ENCODE assay signal across 16 mouse cellular contexts in genomic region chr6:92827360-92827759, GRCm38 (mm10). TPM values are rescaled to one million over a fixed set of nuclear protein-coding genes. Genes with fewer than 3 reads are reported as not detected.
DNase-seq lines count a peak whose midpoint lies in the region; ATAC-seq and TF ChIP-seq lines count a peak whose summit lies in the region.
"Had no signal": no experiment of that assay in that cellular context is flagged by ENCODE, and none has a peak within 500 bp of the region (broad histone marks: within the 10 kb centered on the region; RNA-seq: fewer than 3 reads in every experiment).

No protein-coding gene starts in this region.

- no peak for TF ChIP-seq POLR2A in heart, adult 2 months (IDR thresholded peaks at IDR 0.05; ENCODE audit: insufficient read depth, low read depth, low read length)
- TF ChIP-seq POLR2A in lung, adult 2 months (IDR thresholded peaks at IDR 0.05; ENCODE audit: borderline replicate concordance, extremely low read depth, low read depth, low read length), result no peak

- no peaks in the 10 kb centered on the region for H3K27me3 ChIP-seq in heart, adult 2 months (ENCODE audit: control insufficient read depth, insufficient read depth, low read length)
- H3K27me3 ChIP-seq in lung, embryonic 14.5 days (ENCODE audit: insufficient read depth, low read length), result no peaks in the 10 kb centered on the region
- H3K27me3 ChIP-seq in heart, embryonic 15.5 days, result no peaks in the 10 kb centered on the region
- H3K27me3 ChIP-seq: limb, embryonic 15.5 days had no signal

- H3K4me2 ChIP-seq in lung, embryonic 14.5 days, result no peak overlapping the region
- H3K4me2 ChIP-seq in heart, embryonic 15.5 days, result peak overlapping the region; percentile 6; the same call in 1 of the 2 replicates
- H3K4me2 ChIP-seq: hindbrain, embryonic 12.5 days; limb, embryonic 15.5 days had no signal

- no peak for TF ChIP-seq EP300 in heart, adult 2 months (IDR thresholded peaks at IDR 0.05; ENCODE audit: insufficient read depth, low read depth, low read length)

- no peak overlapping the region for H3K9ac ChIP-seq in heart, adult 2 months (ENCODE audit: low read depth, low read length)
- H3K9ac ChIP-seq in lung, embryonic 14.5 days, result no peak overlapping the region
- no peak overlapping the region for H3K9ac ChIP-seq in heart, embryonic 15.5 days
- H3K9ac ChIP-seq: hindbrain, embryonic 12.5 days; limb, embryonic 15.5 days had no signal

- H3K4me1 ChIP-seq in heart, adult 2 months (ENCODE audit: control insufficient read depth, insufficient read depth, low read length), result no peaks in the 10 kb centered on the region
- H3K4me1 ChIP-seq in lung, embryonic 14.5 days (ENCODE audit: insufficient read depth), result peaks cover 7% of the 10 kb centered on the region; the same call in 1 of the 2 replicates
- no peaks in the 10 kb centered on the region; the same call in 1 of the 2 replicates for H3K4me1 ChIP-seq in lung, adult 2 months (ENCODE audit: control insufficient read depth, insufficient read depth, low read length)
- H3K4me1 ChIP-seq in heart, embryonic 15.5 days (replicated peaks), result peaks cover 26% of the 10 kb centered on the region
- H3K4me1 ChIP-seq: hindbrain, embryonic 12.5 days; limb, embryonic 15.5 days had no signal

- H3K9me3 ChIP-seq in lung, embryonic 14.5 days (ENCODE audit: low read depth, low read length), result no peaks in the 10 kb centered on the region
- no peaks in the 10 kb centered on the region for H3K9me3 ChIP-seq in heart, embryonic 15.5 days (replicated peaks)
- H3K9me3 ChIP-seq: hindbrain, embryonic 12.5 days; limb, embryonic 15.5 days had no signal

- 43% methylated on average over 5 of the region's 5 CpGs for WGBS in heart, adult 2 months
- WGBS in lung, embryonic 14.5 days, result 28% methylated on average over 5 of the region's 5 CpGs
- WGBS in lung, adult 2 months, result 51% methylated on average over 5 of the region's 5 CpGs
- WGBS in heart, embryonic 15.5 days, result 25% methylated on average over 5 of the region's 5 CpGs

- TF ChIP-seq CTCF in heart, adult 2 months (IDR thresholded peaks at IDR 0.05), result no peak
- no peak for TF ChIP-seq CTCF in lung, embryonic 14.5 days (IDR thresholded peaks at IDR 0.05; ENCODE audit: low read depth)
- no peak for TF ChIP-seq CTCF in lung, adult 2 months (IDR thresholded peaks at IDR 0.05; ENCODE audit: insufficient read depth, low read length)

- H3K27ac ChIP-seq in heart, adult 2 months, result no peak overlapping the region
- H3K27ac ChIP-seq in lung, embryonic 14.5 days (ENCODE audit: low read depth), result peak overlapping the region; percentile 38; the same call in 1 of the 2 replicates
- peak overlapping the region; percentile 7 for H3K27ac ChIP-seq in heart, embryonic 15.5 days
- H3K27ac ChIP-seq: hindbrain, embryonic 12.5 days; left cerebral cortex, adult 2 months; limb, embryonic 15.5 days; macrophage had no signal

- intact Hi-C loops in heart, adult 2 months (cut with DNase I), result no loop called here

- H3K36me3 ChIP-seq in heart, adult 2 months (ENCODE audit: control insufficient read depth, insufficient read depth, low read length), result no peaks in the 10 kb centered on the region; the same call in 1 of the 2 replicates
- H3K36me3 ChIP-seq in lung, embryonic 14.5 days (ENCODE audit: insufficient read depth), result peaks cover 12% of the 10 kb centered on the region
- no peaks in the 10 kb centered on the region for H3K36me3 ChIP-seq in heart, embryonic 15.5 days
- H3K36me3 ChIP-seq: hindbrain, embryonic 12.5 days had no signal

- DNase-seq in heart, adult 11 months, result peak; percentile 88
- no peak for DNase-seq in heart, adult 2 months
- DNase-seq in lung, embryonic 14.5 days, result peak; percentile 38
- no peak for DNase-seq in lung, adult 2 months
- DNase-seq in NIH3T3 (ENCODE audit: low read depth), result peak; percentile 85
- no peak for DNase-seq in liver
- no peak for DNase-seq in frontal cortex, postnatal 25 days (ENCODE audit: low spot score in 2 of 2)
- DNase-seq: right cerebral cortex, postnatal 25 days had no signal

- no peaks in the 10 kb centered on the region for H3K79me2 ChIP-seq in heart, adult 2 months (replicated peaks; ENCODE audit: control insufficient read depth, insufficient read depth, low read length)

- no peak overlapping the region for H3K4me3 ChIP-seq in heart, adult 2 months
- no peak overlapping the region for H3K4me3 ChIP-seq in lung, embryonic 14.5 days (ENCODE audit: low read depth, low read length)
- H3K4me3 ChIP-seq in lung, adult 2 months (replicated peaks; ENCODE audit: extremely low read depth, low read depth, low read length), result no peak overlapping the region
- H3K4me3 ChIP-seq in heart, embryonic 15.5 days, result no peak overlapping the region
- H3K4me3 ChIP-seq: hindbrain, embryonic 12.5 days; left cerebral cortex, adult 2 months; limb, embryonic 15.5 days had no signal

- no peak for ATAC-seq in lung, embryonic 14.5 days (ENCODE audit: insufficient read depth)
- no peak for ATAC-seq in heart, embryonic 15.5 days (replicated peaks; ENCODE audit: insufficient number of reproducible peaks, insufficient read depth, low FRiP score, low read depth)

RNA-seq across cellular contexts. Expression of gene A730049H05Rik, which starts 11.1 kb away (rescaled TPM):
- under 1 TPM in 1 of 2 experiments, not detected in 1; 0.30 TPM for total RNA-seq in heart, adult 2 months (2021)
- 0.06 TPM in 1 of 2 replicates, not detected in the other for polyA plus RNA-seq in heart, adult 2 months (2012; rRNA removed)
- polyA plus RNA-seq in lung, embryonic 14.5 days (2014; fragmentation: Nextera tagmentation; extraction: Ambion mirVana), result 0.68 and 1.1 TPM in 2 replicates
- polyA plus RNA-seq in lung, adult 2 months (2012; rRNA removed), result 0.08 and 0.15 TPM in 2 replicates
- 2.9 and 3.0 TPM in 2 replicates for polyA plus RNA-seq in heart, embryonic 15.5 days (2015; fragmentation: Nextera tagmentation; extraction: Ambion mirVana)
- total RNA-seq: common myeloid progenitor, adult 5-6 weeks; monocyte, adult 5-6 weeks had no signal
- polyA plus RNA-seq: large intestine, adult 2 months; macrophage had no signal

RNA-seq across cellular contexts. Expression of gene Gm15737, which starts 41.8 kb away (rescaled TPM):
- under 1 TPM; 0.36 to 0.52 TPM for total RNA-seq in heart, adult 2 months (2021)
- polyA plus RNA-seq in heart, adult 2 months (2012; rRNA removed), result 0.12 and 0.56 TPM in 2 replicates
- polyA plus RNA-seq in lung, embryonic 14.5 days (2014; fragmentation: Nextera tagmentation; extraction: Ambion mirVana), result 0.16 and 0.20 TPM in 2 replicates
- polyA plus RNA-seq in lung, adult 2 months (2012; rRNA removed), result 0.02 TPM in 1 of 2 replicates, not detected in the other
- 0.21 and 0.24 TPM in 2 replicates for polyA plus RNA-seq in heart, embryonic 15.5 days (2015; fragmentation: Nextera tagmentation; extraction: Ambion mirVana)
- total RNA-seq: common myeloid progenitor, adult 5-6 weeks; left cerebral cortex, adult 2 months; monocyte, adult 5-6 weeks had no signal
- polyA plus RNA-seq: hindbrain, embryonic 12.5 days; macrophage had no signal

Comparison
In these comparisons a context has a peak if more than half of its experiments do, and no peak if none do; other contexts are left out.
1. DNase-seq: peak in heart, adult 11 months (single experiment), lung, embryonic 14.5 days (single experiment) and NIH3T3 (single experiment); none in heart, adult 2 months (0 of 2), lung, adult 2 months (single experiment), liver (single experiment) and frontal cortex, postnatal 25 days (0 of 2).